Mouse (Mus musculus): ENCODE measurements at regions not wholly inside any gene's neighbourhood (a gene's known extent, or its start where the extent isn't known, plus 50 kb on each side); places are given as distances from the start of the nearest gene placed in this dataset.

- in situ Hi-C loops (cut with MboI; ENCODE audit: low pct_ligation_motif_present, low pct_unique_long_range_greater_than_20kb, low sequenced_read_pairs) = no loop called here
- dilution Hi-C loops (cut with MboI; ENCODE audit: extremely low pct_ligation_motif_present, extremely low pct_unique_long_range_greater_than_20kb, low sequenced_read_pairs) = no loop called here
- no peaks in the 10 kb centered on the region for H3K27me3 ChIP-seq (replicated peaks)
- no peak for TF ChIP-seq MAX (IDR thresholded peaks at IDR 0.05; ENCODE audit: low read length)
- no peak for TF ChIP-seq MAFK (IDR thresholded peaks at IDR 0.05; ENCODE audit: insufficient replicate concordance, low read length)
- TF ChIP-seq POLR2AphosphoS2 (IDR thresholded peaks at IDR 0.05; ENCODE audit: low read depth, low read length) = no peak
- no peak for TF ChIP-seq ZNF384 (IDR thresholded peaks at IDR 0.05; ENCODE audit: low read depth, low read length)
- TF ChIP-seq JUN (IDR thresholded peaks at IDR 0.05; ENCODE audit: insufficient read depth, low read depth, low read length) = no peak
- TF ChIP-seq SMC3 (IDR thresholded peaks at IDR 0.05; ENCODE audit: low read depth, low read length) = no peak
- no peak for TF ChIP-seq UBTF (IDR thresholded peaks at IDR 0.05; ENCODE audit: low read depth, low read length)
- TF ChIP-seq ZKSCAN1 (IDR thresholded peaks at IDR 0.05; ENCODE audit: borderline replicate concordance, low read depth, low read length) = no peak
- TF ChIP-seq TBP (conservative IDR thresholded peaks at IDR 0.05; ENCODE audit: low read depth, low read length) = no peak
- no peak for TF ChIP-seq MYC (IDR thresholded peaks at IDR 0.05; ENCODE audit: low read depth, low read length)
- no peak for TF ChIP-seq PAX5 (IDR thresholded peaks at IDR 0.05; ENCODE audit: low read length)
- TF ChIP-seq HCFC1 (IDR thresholded peaks at IDR 0.05; ENCODE audit: low read depth, low read length) = no peak
- TF ChIP-seq ZC3H11A (IDR thresholded peaks at IDR 0.05; ENCODE audit: low read depth, low read length) = no peak
- TF ChIP-seq EP300 (IDR thresholded peaks at IDR 0.05; ENCODE audit: low read length) = no peak
- no peaks in the 10 kb centered on the region for H3K79me2 ChIP-seq (replicated peaks; ENCODE audit: control insufficient read depth, extremely low read depth, insufficient read depth, poor library complexity, severe bottlenecking)
- peaks cover 0 to 13% of the 10 kb centered on the region in 2 experiments; a peak in 2 of 4 replicates for H3K4me1 ChIP-seq (ENCODE audit: control insufficient read depth in 1 of 2, insufficient read depth in 2 of 2)
- H3K4me2 ChIP-seq (ENCODE audit: insufficient read depth, low read depth, poor library complexity, severe bottlenecking) = no peak overlapping the region
- no peak overlapping the region for H3K9ac ChIP-seq (ENCODE audit: insufficient read depth, low read depth)
- H3K36me3 ChIP-seq (replicated peaks in 1 of 2; ENCODE audit: control insufficient read depth in 1 of 2, insufficient read depth in 1 of 2, low read length in 1 of 2) = no peaks in the 10 kb centered on the region
- no peak overlapping the region for H3K27ac ChIP-seq (ENCODE audit: insufficient read depth, low read depth)
- DNase-seq (ENCODE audit: extremely low read depth) = no peak
- H3K4me3 ChIP-seq (replicated peaks in 1 of 3; ENCODE audit: low read depth in 2 of 3, low read length in 2 of 3, poor library complexity in 1 of 3) = no peak overlapping the region
- no peaks in the 10 kb centered on the region for H3K9me3 ChIP-seq (replicated peaks; ENCODE audit: low read length)
These were observed 171.4 kb downstream of the Kcnrg start for GRCm38 (mm10) chr14:61778618-61779017.

- no peaks in the 10 kb centered on the region for H3K27me3 ChIP-seq (replicated peaks)
- dilution Hi-C loops (cut with MboI; ENCODE audit: extremely low pct_ligation_motif_present, extremely low pct_unique_long_range_greater_than_20kb, low sequenced_read_pairs) = no loop called here
These were observed 175.9 kb downstream of the Kcnrg start for GRCm38 (mm10) chr14:61783206-61783605.

GRCm38 (mm10) chr14:61784609-61785008, 177.4 kb downstream of the Kcnrg start:
- in situ Hi-C loops (cut with MboI; ENCODE audit: low pct_ligation_motif_present, low pct_unique_long_range_greater_than_20kb, low sequenced_read_pairs) (no loop called here), dilution Hi-C loops (cut with MboI; ENCODE audit: extremely low pct_ligation_motif_present, extremely low pct_unique_long_range_greater_than_20kb, low sequenced_read_pairs) (no loop called here)
- Histone ChIP-seq H3K4me3 (replicated peaks in 1 of 3; ENCODE audit: low read depth in 2 of 3, low read length in 2 of 3, poor library complexity in 1 of 3) (no peak overlapping the region), H3K27ac (ENCODE audit: insufficient read depth, low read depth) (no peak overlapping the region), H3K27me3 (replicated peaks) (no peaks in the 10 kb centered on the region), H3K36me3 (replicated peaks in 1 of 2; ENCODE audit: control insufficient read depth in 1 of 2, insufficient read depth in 1 of 2, low read length in 1 of 2) (no peaks in the 10 kb centered on the region), H3K79me2 (replicated peaks; ENCODE audit: control insufficient read depth, extremely low read depth, insufficient read depth, poor library complexity, severe bottlenecking) (no peaks in the 10 kb centered on the region), H3K4me2 (ENCODE audit: insufficient read depth, low read depth, poor library complexity, severe bottlenecking) (no peak overlapping the region), H3K4me1 (ENCODE audit: control insufficient read depth in 1 of 2, insufficient read depth in 2 of 2) (peaks cover 0 to 2% of the 10 kb centered on the region in 2 experiments; a peak in 1 of 4 replicates), H3K9me3 (replicated peaks; ENCODE audit: low read length) (no peaks in the 10 kb centered on the region), H3K9ac (ENCODE audit: insufficient read depth, low read depth) (no peak overlapping the region)
- no peak for DNase-seq (ENCODE audit: extremely low read depth)
- TF ChIP-seq ZMIZ1 (IDR thresholded peaks at IDR 0.05; ENCODE audit: low read depth, low read length) = no peak
- TF ChIP-seq TCF12 (IDR thresholded peaks at IDR 0.05; ENCODE audit: low read depth, low read length) = no peak
- TF ChIP-seq POLR2AphosphoS2 (IDR thresholded peaks at IDR 0.05; ENCODE audit: low read depth, low read length) = no peak
- no peak for TF ChIP-seq HCFC1 (IDR thresholded peaks at IDR 0.05; ENCODE audit: low read depth, low read length)
- no peak for TF ChIP-seq JUN (IDR thresholded peaks at IDR 0.05; ENCODE audit: insufficient read depth, low read depth, low read length)
- TF ChIP-seq IRF4 (IDR thresholded peaks at IDR 0.05; ENCODE audit: low read depth, low read length) = no peak
- TF ChIP-seq ETS1 (conservative IDR thresholded peaks at IDR 0.05; ENCODE audit: low read depth, low read length) = no peak
- TF ChIP-seq MAX (IDR thresholded peaks at IDR 0.05; ENCODE audit: low read length) = no peak
- no peak for TF ChIP-seq SIN3A (IDR thresholded peaks at IDR 0.05; ENCODE audit: low read length)
- no peak for TF ChIP-seq UBTF (IDR thresholded peaks at IDR 0.05; ENCODE audit: low read depth, low read length)
- no peak for TF ChIP-seq CHD2 (IDR thresholded peaks at IDR 0.05; ENCODE audit: low read length)
- TF ChIP-seq CTCF (conservative IDR thresholded peaks at IDR 0.05 in 1 of 2, IDR thresholded peaks at IDR 0.05 in 1 of 2; ENCODE audit: low read depth in 2 of 2, low read length in 2 of 2) = peak in 1 of 2 experiments; percentile 56; a peak in 2 of 4 replicates
- TF ChIP-seq POLR2A (IDR thresholded peaks at IDR 0.05; ENCODE audit: low read depth, low read length) = no peak
- no peak for TF ChIP-seq RCOR1 (conservative IDR thresholded peaks at IDR 0.05; ENCODE audit: low read depth, low read length)
- peak; percentile 59 for TF ChIP-seq SMC3 (IDR thresholded peaks at IDR 0.05; ENCODE audit: low read depth, low read length)
- no peak for TF ChIP-seq ZC3H11A (IDR thresholded peaks at IDR 0.05; ENCODE audit: low read depth, low read length)
- TF ChIP-seq BHLHE40 (IDR thresholded peaks at IDR 0.05; ENCODE audit: low read depth, low read length) = no peak
- no peak for TF ChIP-seq PAX5 (IDR thresholded peaks at IDR 0.05; ENCODE audit: low read length)
- TF ChIP-seq ZNF384 (IDR thresholded peaks at IDR 0.05; ENCODE audit: low read depth, low read length) = no peak
- no peak for TF ChIP-seq EP300 (IDR thresholded peaks at IDR 0.05; ENCODE audit: low read length)
- no peak for TF ChIP-seq MYC (IDR thresholded peaks at IDR 0.05; ENCODE audit: low read depth, low read length)
- no peak for TF ChIP-seq MAZ (IDR thresholded peaks at IDR 0.05; ENCODE audit: low read depth, low read length)
- no peak for TF ChIP-seq MAFK (IDR thresholded peaks at IDR 0.05; ENCODE audit: insufficient replicate concordance, low read length)

More at GRCm38 (mm10) chr14:61783206-61783605, 175.9 kb downstream of the Kcnrg start:
- DNase-seq (ENCODE audit: extremely low read depth) = no peak
- H3K27ac ChIP-seq (ENCODE audit: insufficient read depth, low read depth) = no peak overlapping the region
- in situ Hi-C loops (cut with MboI; ENCODE audit: low pct_ligation_motif_present, low pct_unique_long_range_greater_than_20kb, low sequenced_read_pairs) = no loop called here
- no peak overlapping the region for H3K4me3 ChIP-seq (replicated peaks in 1 of 3; ENCODE audit: low read depth in 2 of 3, low read length in 2 of 3, poor library complexity in 1 of 3)
- H3K36me3 ChIP-seq (replicated peaks in 1 of 2; ENCODE audit: control insufficient read depth in 1 of 2, insufficient read depth in 1 of 2, low read length in 1 of 2) = no peaks in the 10 kb centered on the region
- no peaks in the 10 kb centered on the region for H3K9me3 ChIP-seq (replicated peaks; ENCODE audit: low read length)
- H3K4me2 ChIP-seq (ENCODE audit: insufficient read depth, low read depth, poor library complexity, severe bottlenecking) = no peak overlapping the region
- TF ChIP-seq RCOR1 (conservative IDR thresholded peaks at IDR 0.05; ENCODE audit: low read depth, low read length) = no peak
- no peak overlapping the region for H3K9ac ChIP-seq (ENCODE audit: insufficient read depth, low read depth)
- no peaks in the 10 kb centered on the region for H3K79me2 ChIP-seq (replicated peaks; ENCODE audit: control insufficient read depth, extremely low read depth, insufficient read depth, poor library complexity, severe bottlenecking)
- peaks cover 0 to 2% of the 10 kb centered on the region in 2 experiments; a peak in 1 of 4 replicates for H3K4me1 ChIP-seq (ENCODE audit: control insufficient read depth in 1 of 2, insufficient read depth in 2 of 2)

All from CH12.LX (cell line).